Mouse (Mus musculus) ES-CJ7 (cell line): ENCODE results near the gene Pgpep1l.
"Not testable (repeated sequence)": the region's sequence is repeated elsewhere in the genome, so short reads cannot be mapped to it uniquely, and the experiment has no call there.

ENCODE experiments used
- DNase-seq: peaks from one replicate; pipeline ENCODE4 v3.0.0; 2011; ENCODE audit warnings: low read depth, low spot score

The Pgpep1l gene

DNA sequence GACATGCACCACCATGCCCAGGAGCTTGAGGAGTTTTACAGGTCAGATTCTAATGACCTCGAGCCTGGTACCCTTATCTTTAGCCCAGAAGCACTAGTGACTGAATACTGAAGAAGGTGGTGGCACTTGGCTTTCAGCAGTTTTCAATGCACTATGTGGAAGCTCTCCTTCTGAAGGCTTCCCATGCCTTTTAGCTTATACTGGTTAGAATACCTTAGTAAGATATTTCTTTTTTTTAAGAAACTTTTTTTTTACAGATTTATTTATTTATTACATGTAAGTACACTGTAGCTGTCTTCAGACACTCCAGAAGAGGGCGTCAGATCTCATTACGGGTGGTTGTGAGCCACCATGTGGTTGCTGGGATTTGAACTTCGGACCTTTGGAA, 19.1 kb upstream of the Pgpep1l start:
- DNase-seq: not testable (repeated sequence)

DNA sequence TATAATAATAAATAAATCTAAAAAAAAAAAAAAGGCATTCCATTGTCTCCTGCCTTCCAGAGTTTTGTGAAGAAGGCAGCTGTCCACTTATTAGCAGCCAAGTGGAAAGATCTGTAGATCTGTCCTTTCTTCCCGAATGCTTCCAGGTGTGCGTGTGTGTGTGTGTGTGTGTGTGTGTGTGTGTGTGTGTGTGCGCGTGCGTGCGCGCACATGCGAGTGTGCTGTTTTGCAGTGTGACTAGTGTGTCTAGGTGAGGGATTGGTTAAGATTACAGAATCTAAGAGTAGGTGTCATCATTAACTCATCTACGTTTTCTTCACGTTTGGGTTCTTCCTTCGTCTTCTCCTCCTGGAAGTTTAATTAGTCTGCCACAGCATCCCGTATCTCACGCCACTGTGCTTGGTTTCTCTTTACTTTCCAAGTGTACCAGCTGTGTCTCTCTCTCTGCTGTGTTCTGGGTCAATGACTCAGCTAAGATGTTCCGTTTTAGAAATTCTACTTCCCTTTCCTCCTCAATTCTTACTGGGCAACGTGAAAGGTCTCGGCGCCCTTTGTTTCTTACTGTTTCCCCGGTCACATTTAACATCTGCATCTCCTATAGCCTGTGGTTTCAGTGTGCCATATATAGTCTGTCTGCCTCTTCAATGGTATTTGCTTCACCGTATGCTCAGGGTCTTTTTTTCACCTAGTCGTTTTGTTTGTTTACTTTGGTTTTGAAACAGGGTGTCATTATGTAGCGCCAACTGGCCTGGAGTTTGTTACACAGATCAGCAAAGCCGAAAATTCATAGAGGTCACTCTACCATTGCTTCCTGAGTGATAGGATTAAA, 18.5 kb upstream of the Pgpep1l start:
- no peak for DNase-seq

DNA sequence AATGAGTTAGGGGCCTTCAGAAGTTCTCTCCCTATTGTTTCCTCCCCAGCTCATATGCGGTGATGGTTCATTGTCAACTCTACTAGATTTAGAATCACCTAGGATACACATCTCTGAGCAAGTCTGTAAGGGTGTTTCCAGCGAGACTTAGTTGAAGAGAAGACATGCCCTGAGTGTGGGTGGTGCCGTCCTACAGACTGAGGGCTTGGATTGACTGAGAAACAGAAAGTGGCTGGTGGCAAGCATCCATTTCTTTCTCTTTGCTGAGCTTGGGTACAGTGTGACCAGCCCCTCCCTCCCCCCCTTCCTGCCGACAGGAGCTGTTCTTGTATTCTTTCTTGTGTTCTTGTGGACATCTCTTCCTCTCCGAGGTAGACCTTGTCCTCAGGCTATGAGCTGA, 17.3 kb upstream of the Pgpep1l start:
- no peak for DNase-seq

- no peak for DNase-seq
These were observed 16.4 kb upstream of the Pgpep1l start for GRCm38 (mm10) chr7:68280352-68280869.

GRCm38 (mm10) chr7:68279481-68279880, 15.4 kb upstream of the Pgpep1l start:
- DNase-seq: no peak

GRCm38 (mm10) chr7:68278908-68279307, 14.9 kb upstream of the Pgpep1l start:
- no peak for DNase-seq

DNA sequence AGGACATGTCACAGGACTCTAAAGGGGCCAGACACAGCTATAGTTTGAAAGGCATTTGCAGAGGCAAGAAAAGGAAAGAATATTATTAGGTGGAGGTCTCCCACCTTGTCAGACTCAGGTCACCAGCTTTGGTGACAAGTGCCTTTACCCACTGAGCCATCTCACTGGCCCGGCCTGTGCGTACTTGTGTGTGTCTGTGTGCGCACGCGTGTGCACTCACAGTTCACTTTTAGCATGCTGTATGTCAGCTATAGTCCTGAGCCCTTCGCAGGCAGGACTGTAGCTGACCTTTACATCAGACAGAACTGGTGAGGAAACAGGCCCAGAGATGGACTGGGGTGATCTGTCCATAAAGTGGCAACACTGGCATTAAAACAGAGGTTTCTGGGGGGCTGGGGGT, 14.4 kb upstream of the Pgpep1l start:
- no peak for DNase-seq

DNA sequence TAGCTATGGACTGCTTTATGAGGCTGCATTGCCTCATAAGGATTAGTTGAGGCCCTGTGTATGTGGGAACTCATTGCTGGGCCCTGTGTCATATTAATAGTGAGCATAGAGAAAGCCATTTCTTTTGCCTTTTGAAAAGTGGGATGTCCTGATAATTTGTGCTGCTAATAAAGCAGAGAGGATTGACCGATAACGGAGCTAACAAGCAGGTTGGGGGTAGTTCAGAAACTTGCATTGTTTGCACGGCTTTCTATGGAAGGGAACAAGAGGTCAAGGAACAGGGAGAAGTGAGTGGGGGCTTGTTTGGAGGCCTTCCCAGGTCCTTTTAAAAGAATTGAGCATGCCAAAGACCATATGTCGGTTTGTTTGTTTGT, 13.9 kb upstream of the Pgpep1l start:
- no peak for DNase-seq

- DNase-seq: no peak
These were observed 13.2 kb upstream of the Pgpep1l start for GRCm38 (mm10) chr7:68277054-68277896.

GRCm38 (mm10) chr7:68275838-68276731, 12.1 kb upstream of the Pgpep1l start:
- DNase-seq: peak; percentile 91

DNA sequence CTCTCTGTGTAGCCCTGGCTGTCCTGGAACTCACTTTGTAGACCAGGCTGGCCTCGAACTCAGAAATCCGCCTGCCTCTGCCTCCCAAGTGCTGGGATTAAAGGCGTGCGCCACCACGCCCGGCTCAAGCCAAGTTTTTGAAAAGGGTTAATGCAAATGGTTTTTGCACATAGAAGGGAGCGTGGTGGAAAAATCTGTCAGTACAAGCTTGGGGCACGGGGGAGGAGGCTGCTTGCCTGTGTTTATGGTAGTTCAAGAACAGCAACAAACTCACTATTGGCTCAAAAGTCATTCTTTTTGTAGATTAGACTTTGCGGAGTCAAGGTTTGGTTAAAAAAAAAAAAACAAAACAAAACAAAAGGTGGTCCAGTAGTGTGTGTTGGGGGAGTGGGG, 11.4 kb upstream of the Pgpep1l start:
- not testable (repeated sequence) for DNase-seq

- DNase-seq: no peak
These were observed 10.9 kb upstream of the Pgpep1l start for GRCm38 (mm10) chr7:68274951-68275350.

- DNase-seq: peak; percentile 69
These were observed 10.2 kb upstream of the Pgpep1l start for GRCm38 (mm10) chr7:68274218-68274617.

GRCm38 (mm10) chr7:68273515-68273914, 9.5 kb upstream of the Pgpep1l start, which contains the start of gene Fam169b:
Gene Fam169b (plus strand): TSS chr7:68273839.
- no peak for DNase-seq

DNA sequence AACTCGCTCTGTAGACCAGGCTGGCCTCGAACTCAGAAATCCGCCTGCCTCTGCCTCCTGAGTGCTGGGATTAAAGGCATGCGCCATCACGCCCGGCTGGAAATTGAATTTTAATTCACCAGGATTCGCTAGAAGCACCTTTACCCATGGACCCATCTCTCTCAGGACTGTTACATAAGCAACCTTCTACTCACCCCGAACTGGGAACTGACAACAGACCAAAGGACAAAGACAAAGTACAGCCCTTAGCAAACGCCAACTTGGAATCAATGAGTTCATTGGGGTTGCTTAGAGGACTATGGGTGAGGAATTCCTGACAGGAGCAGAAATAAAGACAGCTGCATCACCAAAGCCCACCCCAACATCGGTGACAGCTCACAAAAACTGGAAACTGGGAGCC, 8.6 kb upstream of the Pgpep1l start:
- no peak for DNase-seq

DNA sequence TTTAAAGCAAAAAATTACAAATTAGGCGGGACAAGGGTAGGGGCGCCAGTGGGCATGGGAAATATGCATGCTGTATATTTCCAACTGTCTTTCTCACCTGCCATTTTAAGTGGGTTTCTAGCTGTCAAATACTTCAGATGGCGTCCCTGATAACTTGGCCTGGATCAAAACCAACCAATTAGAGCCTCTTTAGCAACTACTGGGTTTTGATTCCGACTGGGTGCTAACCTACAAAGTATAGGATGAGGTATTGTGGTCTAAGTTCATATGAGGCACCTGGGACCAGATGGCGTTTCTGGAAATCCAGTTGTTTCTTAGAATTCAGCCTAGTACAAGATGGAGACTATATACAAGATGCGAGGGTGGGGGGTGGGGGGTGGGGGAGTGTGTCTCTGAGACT, 7.8 kb upstream of the Pgpep1l start:
- DNase-seq: no peak

DNA sequence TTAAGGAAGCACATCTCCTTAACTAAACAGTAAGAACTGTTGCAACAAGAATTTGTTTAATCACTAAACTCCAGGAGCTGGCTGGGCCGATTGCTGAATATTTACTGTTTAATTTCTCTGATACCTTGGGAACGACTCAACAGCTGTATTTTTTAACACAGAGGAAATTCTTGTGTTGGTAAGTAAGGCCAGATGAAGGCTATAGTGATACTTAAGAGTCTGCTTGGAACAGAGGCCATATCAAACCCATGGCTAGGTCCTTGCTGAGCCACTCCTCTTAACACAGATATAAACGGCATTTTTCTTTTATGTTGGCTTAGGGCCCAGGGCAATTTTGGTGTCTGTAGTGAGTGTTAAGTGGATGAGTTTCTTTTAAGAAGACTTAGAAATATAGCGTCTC, 6.5 kb upstream of the Pgpep1l start:
- no peak for DNase-seq

DNA sequence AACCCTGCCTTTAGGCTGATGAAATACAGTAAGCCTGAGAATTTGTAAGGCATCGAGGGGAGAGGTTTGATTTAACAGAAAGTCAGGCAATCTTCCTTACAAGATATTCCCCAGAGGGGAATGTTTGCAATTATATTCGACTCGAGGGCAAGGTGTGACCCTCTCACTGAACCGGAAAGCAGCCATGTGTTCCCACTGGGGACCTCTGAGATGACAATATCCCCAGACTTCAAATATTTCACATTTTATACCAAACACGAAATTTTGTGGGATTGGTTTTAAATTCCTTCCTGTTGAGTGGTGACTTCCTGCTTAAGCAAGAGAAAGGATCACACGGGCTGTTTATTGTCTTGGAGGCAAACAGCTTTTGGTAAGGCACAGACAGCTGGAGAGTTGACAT, 2.7 kb upstream of the Pgpep1l start:
- DNase-seq: no peak

DNA sequence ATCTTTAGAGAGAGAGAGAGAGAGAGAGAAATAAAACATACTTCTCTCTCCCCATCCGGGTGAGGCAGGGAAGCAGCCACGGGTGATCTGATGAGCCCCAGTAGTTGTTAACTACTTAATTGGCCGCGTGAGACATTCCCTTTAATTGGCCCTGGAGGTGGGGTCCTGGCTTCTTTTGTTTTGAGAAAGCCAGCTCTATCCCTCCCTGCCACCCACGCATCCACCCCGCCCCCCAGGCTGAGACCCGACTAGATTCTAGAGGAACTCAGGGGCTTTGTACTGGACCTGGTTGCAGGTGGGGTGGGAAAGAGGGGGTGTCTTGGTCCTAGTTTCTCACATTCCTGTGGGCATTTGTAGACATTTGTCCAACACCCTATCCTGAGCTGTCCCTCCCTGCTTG, 1.4 kb upstream of the Pgpep1l start:
- DNase-seq: no peak

DNA sequence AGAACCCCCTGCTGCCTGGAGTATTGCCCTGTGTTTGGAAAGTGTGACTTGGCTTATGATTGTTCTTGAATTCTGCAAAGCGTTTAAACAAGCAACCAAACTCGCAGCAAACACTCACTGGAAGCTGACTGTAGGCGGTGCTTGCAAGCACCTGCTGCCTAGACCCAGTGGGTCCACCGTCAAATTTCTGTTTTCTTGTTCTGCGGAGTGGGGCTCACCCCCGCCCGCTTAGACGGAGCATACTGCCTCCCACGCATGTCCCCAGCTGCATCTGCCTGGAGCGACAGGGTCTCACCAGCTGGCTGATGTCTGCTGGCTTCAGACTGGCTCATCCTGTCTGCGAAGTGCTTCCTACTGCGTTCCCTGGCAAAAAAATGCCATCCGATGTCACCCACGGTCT, 498 bp upstream of the Pgpep1l start:
- peak; percentile 13 for DNase-seq

DNA sequence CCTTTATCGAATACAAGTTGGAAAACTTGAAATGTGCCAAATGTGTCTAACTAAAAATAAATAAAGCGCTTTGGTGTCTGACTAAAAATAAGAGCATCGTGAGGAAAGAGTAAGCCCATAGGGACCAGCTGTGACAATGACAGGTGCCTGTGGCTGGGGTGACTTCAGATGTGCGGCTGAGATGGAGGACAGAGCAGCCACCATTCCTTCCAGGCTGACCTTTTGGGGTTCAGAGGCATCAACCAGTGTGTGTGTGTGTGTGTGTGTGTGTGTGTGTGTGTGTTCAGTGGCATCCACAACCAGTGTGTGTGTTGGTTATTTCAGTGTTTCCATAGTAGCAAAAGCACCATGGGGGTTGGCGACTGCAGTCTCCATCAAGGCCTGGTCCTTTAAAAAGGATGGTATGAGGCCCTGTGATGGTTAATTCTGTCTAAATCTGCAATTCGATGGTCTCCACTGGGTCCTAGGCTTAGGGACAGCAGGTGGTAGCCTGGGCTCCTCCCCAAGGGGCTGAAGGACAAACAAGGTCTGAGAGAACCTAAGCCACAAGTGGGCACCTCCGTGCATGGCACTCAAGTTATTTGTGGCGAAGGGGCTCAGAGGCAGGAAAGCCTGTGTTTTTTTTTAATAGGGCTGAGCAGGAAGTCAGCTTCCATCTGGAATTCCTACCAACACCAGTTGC, 546 bp downstream of the Pgpep1l start:
- DNase-seq: no peak
